Mouse (Mus musculus) retina, embryonic 14.5 days (tissue): Measurements from ENCODE around the gene Tmem183a.

ENCODE experiments used
- DNase-seq: peaks from one replicate; pipeline ENCODE4 v3.0.0-alpha.2; 2015; ENCODE audit warnings: low spot score

The Tmem183a gene

GRCm38 (mm10) chr1:134320691-134321301 lies 41.0 kb downstream of the Tmem183a start:
- DNase-seq: peak; percentile 21

DNA sequence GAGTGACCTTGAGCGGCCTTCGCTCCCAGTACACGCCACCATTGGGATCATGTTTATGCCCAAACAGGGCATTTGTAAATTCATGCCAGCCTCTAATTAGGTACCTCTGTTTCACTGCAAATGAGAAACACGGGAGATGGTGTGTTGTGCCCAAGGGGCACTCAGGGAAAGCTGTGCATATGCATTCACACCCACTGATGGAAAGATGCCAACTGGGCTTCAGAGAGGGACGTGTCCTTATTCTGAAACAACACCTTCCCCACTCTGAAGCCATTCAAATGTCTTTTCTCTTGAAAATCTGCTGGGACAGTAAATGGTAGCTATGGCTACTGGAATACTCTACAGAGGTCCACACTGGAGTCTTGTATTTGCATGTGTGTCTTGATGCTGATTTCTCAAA lies 43.5 kb downstream of the Tmem183a start:
- no peak for DNase-seq

- no peak for DNase-seq
Measured at GRCm38 (mm10) chr1:134316361-134316760, 45.4 kb downstream of the Tmem183a start.

DNA sequence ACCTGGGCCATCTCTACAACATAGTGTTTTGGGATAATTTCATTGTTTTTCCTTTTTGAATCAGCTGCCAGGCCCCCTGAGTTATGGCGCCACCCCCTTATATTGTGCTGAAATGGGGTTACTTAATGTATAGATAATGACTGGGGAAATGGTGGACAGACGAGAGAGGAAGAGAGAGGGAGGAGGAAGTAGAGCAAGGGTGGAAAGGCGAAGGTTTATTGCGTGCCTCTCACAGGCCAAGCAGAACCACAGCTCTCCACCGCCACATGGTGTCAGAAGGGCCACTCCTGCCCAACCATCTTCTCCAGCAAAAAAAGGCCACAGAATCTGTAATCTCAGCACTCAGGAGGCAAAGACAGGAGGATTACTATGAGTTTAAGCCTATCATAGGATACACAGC lies 46.6 kb downstream of the Tmem183a start:
- no peak for DNase-seq

- DNase-seq: no peak
Measured at GRCm38 (mm10) chr1:134311760-134312159, 50.0 kb downstream of the Tmem183a start.

DNA sequence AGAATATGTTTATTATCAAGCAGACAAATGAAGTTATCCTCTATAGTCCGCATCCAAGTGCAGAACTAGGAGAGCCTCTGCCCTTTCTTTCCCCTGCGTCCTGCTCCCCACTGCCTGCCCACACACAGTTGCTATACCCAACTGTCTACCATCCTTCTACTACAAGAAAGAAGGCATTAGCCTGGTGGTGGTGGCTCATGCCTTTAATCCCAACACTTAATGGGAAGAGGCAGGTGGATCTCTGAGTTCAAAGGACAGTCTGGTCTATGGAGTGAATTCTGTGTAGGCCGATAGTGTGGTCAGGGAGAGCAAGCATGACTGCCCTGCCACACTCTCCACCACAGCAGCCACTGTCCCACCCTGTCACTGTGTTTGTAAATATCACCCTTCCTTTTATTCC lies 51.0 kb downstream of the Tmem183a start:
- no peak for DNase-seq

- DNase-seq: no peak
Measured at GRCm38 (mm10) chr1:134310291-134310690, 51.5 kb downstream of the Tmem183a start.

DNA sequence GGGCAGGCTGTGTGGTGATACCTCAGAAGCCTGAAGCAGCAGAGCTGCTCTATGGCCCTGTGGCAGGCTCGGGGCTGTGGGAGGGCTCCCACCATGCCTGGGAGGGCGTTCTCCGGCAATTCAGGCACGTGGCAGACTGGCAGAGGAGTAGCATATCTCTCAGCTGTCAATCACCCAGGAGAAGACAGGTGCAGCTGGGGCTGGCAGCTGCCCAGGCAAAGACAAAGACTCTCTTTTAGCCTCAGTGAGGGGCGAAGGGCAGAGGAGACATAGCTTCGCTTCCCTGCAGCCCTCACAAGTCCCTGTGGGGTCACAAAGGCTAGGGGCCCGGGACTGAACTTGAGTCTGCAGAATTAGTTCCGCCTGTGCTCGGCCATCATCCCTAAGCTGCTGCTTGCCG lies 54.4 kb downstream of the Tmem183a start:
- DNase-seq: no peak

GRCm38 (mm10) chr1:134304940-134305339 lies 56.8 kb downstream of the Tmem183a start:
- DNase-seq: no peak

GRCm38 (mm10) chr1:134302568-134303238 lies 59.1 kb downstream of the Tmem183a start:
- DNase-seq: peak; percentile 63

GRCm38 (mm10) chr1:134298636-134299411 lies 63.0 kb downstream of the Tmem183a start:
- DNase-seq: peak; percentile 53

DNA sequence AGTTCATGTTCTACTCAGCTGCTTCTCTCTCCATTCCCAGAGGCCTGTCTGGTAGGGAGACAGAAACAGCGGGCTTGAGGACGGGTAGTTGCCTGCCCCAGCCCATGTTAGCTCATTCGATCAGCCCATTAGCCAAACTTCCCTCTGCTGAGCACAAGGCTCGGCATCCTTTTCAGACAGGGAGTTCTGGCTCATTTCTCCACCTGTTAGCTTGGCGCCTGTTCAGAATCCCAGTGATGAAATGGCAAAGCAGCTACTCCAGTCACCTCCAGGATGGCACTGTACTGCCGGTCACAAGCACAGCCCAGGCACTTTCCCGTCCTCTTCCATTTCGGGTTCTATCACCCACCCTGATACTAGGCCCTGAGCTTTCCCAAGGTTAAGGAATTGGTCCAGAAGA lies 64.5 kb downstream of the Tmem183a start:
- no peak for DNase-seq
